Comparison of ENCODE assay signal across 7 mouse cellular contexts in genomic region chr3:142394796-142395508, GRCm38 (mm10). TPM values are rescaled to one million over a fixed set of nuclear protein-coding genes. Genes with fewer than 3 reads are reported as not detected.
DNase-seq lines count a peak whose midpoint lies in the region; ATAC-seq and TF ChIP-seq lines count a peak whose summit lies in the region.

No protein-coding gene starts in this region.

- no peaks in the 10 kb centered on the region for H3K9me3 ChIP-seq in limb, embryonic 11.5 days (ENCODE audit: control insufficient read depth, low read length)
- no peaks in the 10 kb centered on the region for H3K9me3 ChIP-seq in midbrain, embryonic 12.5 days

- WGBS in limb, embryonic 11.5 days: under 1% methylated on average over 55 of the region's 64 CpGs
- WGBS in midbrain, embryonic 12.5 days: under 1% methylated on average over 63 of the region's 64 CpGs

- H3K27ac ChIP-seq in cortical plate, adult 2 months (ENCODE audit: insufficient read depth, low read length): peak overlapping the region; percentile 66
- 0 out of 2 replicates have a peak overlapping the region, but pooled peaks have one; percentile 14 for H3K27ac ChIP-seq in limb, embryonic 11.5 days (replicated peaks; ENCODE audit: low read depth, low read length)
- peak overlapping the region; percentile 56; the same call in 1 of the 2 replicates for H3K27ac ChIP-seq in midbrain, embryonic 12.5 days (replicated peaks)

- no peaks in the 10 kb centered on the region for H3K4me1 ChIP-seq in cortical plate, adult 2 months (ENCODE audit: control insufficient read depth, insufficient read depth, low read length)
- no peaks in the 10 kb centered on the region for H3K4me1 ChIP-seq in limb, embryonic 11.5 days (ENCODE audit: control insufficient read depth, insufficient read depth, low read length)
- peaks cover 11% of the 10 kb centered on the region; the same call in 1 of the 2 replicates for H3K4me1 ChIP-seq in midbrain, embryonic 12.5 days

- no peaks in the 10 kb centered on the region for H3K36me3 ChIP-seq in limb, embryonic 11.5 days (ENCODE audit: control insufficient read depth, insufficient read depth, low read length)
- H3K36me3 ChIP-seq in midbrain, embryonic 12.5 days: no peaks in the 10 kb centered on the region

- no peak for TF ChIP-seq POLR2A in cortical plate, adult 2 months (IDR thresholded peaks at IDR 0.05; ENCODE audit: extremely low read depth, insufficient read depth, low read length)

- intact Hi-C loops in gastrocnemius, postnatal 14 days (cut with DNase I; ENCODE audit: low total_unique reads): loop anchor here (5.0 kb wide), 1 partner anchor 42 kb away; no protein-coding TSS in a partner anchor

- H3K9ac ChIP-seq in limb, embryonic 11.5 days (ENCODE audit: low read length): peak overlapping the region; percentile 63
- H3K9ac ChIP-seq in midbrain, embryonic 12.5 days (replicated peaks): peak overlapping the region; percentile 72

- ATAC-seq in inflammation-experienced regulatory T-cells, adult 6 months: peak; percentile 70
- peak; percentile 15; the same call in 1 of the 2 replicates for ATAC-seq in limb, embryonic 11.5 days (ENCODE audit: insufficient number of reproducible peaks, low FRiP score, low TSS enrichment, low read depth)
- ATAC-seq in midbrain, embryonic 12.5 days (ENCODE audit: low FRiP score, low read depth): peak; percentile 84

- 0 out of 2 replicates have a peak, but pooled peaks cover 6% of the 10 kb centered on the region for H3K27me3 ChIP-seq in limb, embryonic 11.5 days (ENCODE audit: control insufficient read depth, insufficient read depth, low read length)
- peaks cover 8% of the 10 kb centered on the region for H3K27me3 ChIP-seq in midbrain, embryonic 12.5 days

- peak overlapping the region; percentile 84 for H3K4me2 ChIP-seq in limb, embryonic 11.5 days (ENCODE audit: low read depth, severe bottlenecking)
- H3K4me2 ChIP-seq in midbrain, embryonic 12.5 days (replicated peaks): peak overlapping the region; percentile 87

- peak; percentile 28 for DNase-seq in WW6 (ENCODE audit: low read depth, low spot score)
- DNase-seq in gastrocnemius, postnatal 14 days: peak; percentile 75
- DNase-seq in limb, embryonic 11.5 days (ENCODE audit: low spot score): peak; percentile 57
- peak; percentile 44 for DNase-seq in spleen, adult 12 weeks (ENCODE audit: low spot score)

- no peak for TF ChIP-seq CTCF in cortical plate, adult 2 months (IDR thresholded peaks at IDR 0.05; ENCODE audit: extremely low read depth, insufficient read depth, low read length)

- H3K4me3 ChIP-seq in cortical plate, adult 2 months (ENCODE audit: insufficient read depth, low read length): peak overlapping the region; percentile 74
- peak overlapping the region; percentile 70 for H3K4me3 ChIP-seq in limb, embryonic 11.5 days (ENCODE audit: low read depth, low read length)
- peak overlapping the region; percentile 82 for H3K4me3 ChIP-seq in midbrain, embryonic 12.5 days

RNA-seq across cellular contexts. Expression of gene Pdlim5, which starts 0.5 kb away (rescaled TPM):
- 18.7 and 19.9 TPM in 2 replicates for polyA plus RNA-seq in cortical plate, adult 2 months (2012; rRNA removed)
- total RNA-seq in gastrocnemius, postnatal 14 days (2021): 100 to 1,000 TPM; 452 to 543 TPM
- polyA plus RNA-seq in inflammation-experienced regulatory T-cells, adult 6 months (2017; shearing (Covaris generic)): 10 to 100 TPM; 21.5 to 25.7 (median 25.4) TPM
- 15.3 and 15.6 TPM in 2 replicates for polyA plus RNA-seq in limb, embryonic 11.5 days (2014; fragmentation: Nextera tagmentation; extraction: Ambion mirVana)
- 15.0 and 15.3 TPM in 2 replicates for polyA plus RNA-seq in midbrain, embryonic 12.5 days (2016; fragmentation: Nextera tagmentation; extraction: Ambion mirVana)

Comparison
In these comparisons a context has a peak if more than half of its experiments do, and no peak if none do; other contexts are left out.
1. Peak in every context shown above with its lines: DNase-seq, ATAC-seq, H3K4me3 ChIP-seq and H3K27ac ChIP-seq.
2. H3K27ac ChIP-seq: peak in every context shown above with its lines; median percentile 66 in cortical plate, adult 2 months; 56 in midbrain, embryonic 12.5 days; 14 in limb, embryonic 11.5 days.
3. ATAC-seq: peak in every context shown above with its lines; median percentile 84 in midbrain, embryonic 12.5 days; 70 in inflammation-experienced regulatory T-cells, adult 6 months; 15 in limb, embryonic 11.5 days.